Mouse (Mus musculus) T-cell, adult 2 months (primary cell): ENCODE measurements at regions not wholly inside any gene's neighbourhood (a gene's known extent, or its start where the extent isn't known, plus 50 kb on each side); places are given as distances from the start of the nearest gene placed in this dataset.
A peak's percentile ranks its signal among the peaks of the same experiment; 100 is the strongest.

Experiments
- DNase-seq: peaks from one replicate; pipeline ENCODE4 v3.0.0; 2022; ENCODE audit warnings: low spot score

DNA sequence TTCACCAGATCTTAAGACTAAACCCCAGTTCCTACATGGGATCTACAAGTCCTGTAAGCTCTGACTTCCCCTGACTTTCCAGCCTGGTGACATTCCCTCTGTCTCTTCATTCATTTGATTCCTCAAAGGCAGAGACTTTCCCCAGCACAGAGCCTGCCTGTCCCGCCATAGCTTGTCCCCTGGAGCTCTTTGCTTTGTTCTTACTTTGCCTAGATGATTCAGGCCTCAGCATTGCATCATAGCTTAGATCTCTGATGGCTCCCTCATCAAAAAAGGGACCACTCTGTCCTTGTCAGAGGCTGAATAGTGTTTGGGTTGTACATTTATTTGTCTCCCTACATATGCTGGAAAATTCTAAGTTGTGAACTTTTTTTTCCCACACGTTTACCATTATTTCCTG lies 57.6 kb upstream of the Exoc6 start:
- DNase-seq = no peak

DNA sequence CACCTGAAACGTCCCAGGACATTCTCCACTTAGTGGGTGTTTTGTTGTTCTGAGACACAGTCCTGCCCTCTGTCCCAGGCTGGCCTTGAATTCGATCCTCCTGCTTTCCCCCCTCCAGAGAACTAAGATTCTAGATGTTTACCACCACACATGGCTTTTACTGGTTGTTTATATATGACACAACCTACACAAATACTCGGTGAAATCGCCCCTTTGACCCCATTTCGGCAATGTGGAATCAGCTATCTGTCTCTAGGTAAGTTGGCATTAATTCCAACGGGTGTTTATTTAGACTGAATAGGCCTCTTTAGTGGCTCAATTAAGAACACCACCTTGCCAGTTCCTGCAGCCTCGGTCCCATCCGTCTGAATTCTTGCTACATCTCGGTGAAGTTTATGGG lies 56.8 kb upstream of the Exoc6 start:
- DNase-seq = no peak

DNA sequence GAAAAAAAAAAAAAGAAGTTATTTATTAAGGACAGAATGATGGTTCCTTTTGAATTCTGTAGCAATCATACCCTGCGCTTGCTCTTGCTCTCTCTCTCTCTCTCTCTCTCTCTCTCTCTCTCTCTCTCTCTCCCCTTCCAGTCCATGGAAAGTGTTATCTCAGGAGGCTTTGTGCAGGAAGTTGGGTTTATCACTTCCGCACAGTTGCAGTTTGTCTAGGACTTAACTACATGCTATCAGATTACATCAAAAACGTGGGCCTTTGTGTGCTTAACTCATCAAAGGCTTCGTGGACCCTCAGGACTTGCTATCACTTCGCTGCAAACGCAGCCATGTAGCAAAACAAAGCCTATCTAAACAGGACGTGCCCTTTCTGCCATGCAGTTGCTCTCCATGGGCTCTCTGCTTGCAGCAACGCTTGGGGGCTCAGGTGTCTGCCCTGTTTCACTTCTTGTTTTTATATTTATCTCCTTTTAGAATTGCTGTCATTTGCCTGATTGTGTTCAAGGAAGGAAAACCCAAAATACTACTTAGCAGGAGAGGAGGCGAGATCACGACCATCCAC lies 56.2 kb upstream of the Exoc6 start:
- no peak for DNase-seq

DNA sequence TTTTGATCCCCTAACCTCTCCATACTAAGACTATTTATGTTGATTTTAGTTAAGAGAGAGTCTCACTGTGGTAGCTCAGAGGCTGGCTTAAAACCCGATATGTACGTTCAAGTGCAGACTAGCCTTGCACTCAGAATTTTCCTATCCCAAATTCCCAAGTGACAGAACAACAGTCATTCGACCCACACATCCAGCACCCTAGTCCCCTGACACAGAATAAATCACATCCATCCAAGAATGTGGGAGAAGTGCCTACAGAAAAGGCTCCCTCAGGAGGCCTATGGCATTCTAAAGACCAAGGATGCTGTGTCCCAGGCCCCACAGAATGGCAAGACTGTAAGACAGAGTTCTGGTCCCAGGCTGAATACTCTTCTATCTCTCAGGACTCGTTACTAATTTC lies 55.4 kb upstream of the Exoc6 start:
- DNase-seq = no peak

DNA sequence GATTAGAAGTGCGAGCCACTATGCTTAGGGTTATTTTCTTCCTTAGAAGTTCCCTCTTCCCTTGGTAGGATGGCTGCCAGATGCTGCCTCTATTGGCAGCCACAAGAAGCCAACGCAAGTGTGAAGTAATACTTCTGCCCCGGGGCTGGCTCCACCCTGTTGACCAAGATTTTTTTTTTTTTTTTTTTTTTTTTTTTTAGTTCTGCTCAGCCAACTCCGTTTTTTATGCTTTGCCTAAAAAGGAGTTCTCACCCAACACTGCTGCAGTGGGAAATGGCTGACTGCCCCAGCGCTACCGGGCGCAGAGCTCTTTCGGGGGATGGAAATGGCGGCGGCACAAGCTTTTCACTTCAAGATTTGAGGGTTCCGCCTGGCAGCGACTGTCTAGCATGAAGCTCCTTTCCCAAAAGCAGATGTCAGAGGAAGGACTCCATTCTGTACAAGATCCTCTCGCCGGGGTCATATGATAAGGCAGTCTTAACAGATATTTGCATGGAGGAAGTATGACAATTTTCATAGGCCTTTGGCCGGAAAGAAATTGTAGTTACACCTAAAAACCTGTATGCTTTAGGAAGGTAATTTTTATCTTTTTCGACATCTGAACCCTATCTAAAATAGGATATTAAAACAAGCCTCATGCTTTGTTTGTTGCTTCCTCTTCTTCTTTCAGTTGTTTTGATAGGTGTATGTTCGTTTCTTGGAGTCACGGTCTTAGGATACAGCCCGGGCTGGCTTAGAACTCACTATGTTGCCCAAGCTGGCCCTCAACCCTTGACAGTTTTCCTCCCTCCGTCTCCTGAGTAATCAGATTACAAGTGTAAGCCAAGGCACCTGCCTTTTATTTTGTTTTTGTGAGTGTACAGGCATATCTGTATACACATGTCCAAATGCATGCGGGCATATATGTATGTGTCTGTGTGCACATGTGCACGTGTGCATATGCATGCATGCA lies 54.6 kb upstream of the Exoc6 start:
- DNase-seq = peak; percentile 15

DNA sequence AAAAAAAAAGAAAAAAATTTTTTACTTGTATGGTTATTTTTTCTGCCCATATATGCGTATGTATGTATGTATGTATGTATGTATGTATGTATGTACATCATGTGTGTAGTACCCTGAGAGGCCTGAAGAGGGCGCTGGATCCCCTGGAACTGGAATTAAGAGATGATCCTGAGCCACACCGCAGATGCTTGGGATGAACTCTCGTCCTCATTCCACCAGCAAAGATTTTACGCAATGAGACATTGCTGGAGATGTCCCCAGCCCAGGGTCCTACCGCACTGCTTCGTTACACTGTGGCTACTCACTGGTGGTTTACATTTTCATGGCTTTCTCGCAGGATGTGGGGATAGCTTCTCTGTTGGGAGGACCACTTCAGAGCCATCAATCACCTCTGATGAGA lies 53.5 kb upstream of the Exoc6 start:
- DNase-seq = no peak

DNA sequence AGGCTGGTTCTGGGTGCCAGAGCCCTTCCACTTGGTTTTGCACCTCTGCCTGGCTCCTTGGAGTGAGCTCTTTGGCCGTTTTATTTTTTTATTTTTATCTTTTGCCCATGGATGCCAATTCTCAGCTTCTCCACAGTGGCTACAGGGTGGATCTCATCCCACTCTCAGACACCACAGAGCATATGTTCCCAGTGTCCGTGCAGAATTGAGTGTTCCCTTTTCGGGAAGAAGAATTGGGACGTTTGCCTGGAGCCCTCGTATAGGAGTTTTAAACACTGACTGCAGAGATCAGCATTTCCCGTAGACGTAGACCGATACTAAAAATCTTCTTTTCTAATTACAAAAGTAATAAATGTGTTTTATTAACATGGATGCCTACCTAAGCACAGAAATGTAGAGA lies 53.1 kb upstream of the Exoc6 start:
- no peak for DNase-seq

DNA sequence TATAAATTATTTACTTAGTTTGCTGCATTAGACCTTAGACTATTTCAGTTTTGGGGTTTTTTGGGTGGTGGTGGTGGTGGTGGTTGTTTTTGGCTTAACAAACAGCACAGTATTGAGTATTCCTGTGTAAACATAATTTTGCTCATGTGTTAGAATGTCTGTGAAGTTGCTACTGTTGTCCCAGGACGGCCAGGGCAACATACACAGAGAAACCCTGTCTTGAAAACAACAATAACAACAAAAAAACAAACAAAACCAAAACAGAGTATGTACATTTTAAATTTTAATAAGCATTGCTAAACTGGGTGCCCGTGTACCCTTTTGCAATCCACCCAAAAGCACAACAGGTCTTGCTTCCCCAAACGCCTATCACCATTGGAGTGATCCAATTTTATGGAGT lies 51.8 kb upstream of the Exoc6 start:
- DNase-seq = no peak
